Mouse (Mus musculus) CH12.LX (cell line): ENCODE measurements around the gene Adamtsl1. TPM values are rescaled to one million over a fixed set of nuclear protein-coding genes. Genes with fewer than 3 reads are reported as not detected.

Source experiments
- DNase-seq: peaks from one replicate; pipeline ENCODE4 v3.0.0-alpha.2; 2013; ENCODE audit errors: extremely low read depth
- H3K27ac ChIP-seq: 2 replicates; pipeline ENCODE4 v1.5.1; 2012; ENCODE audit warnings: low read depth, mild to moderate bottlenecking, control low read depth, moderate library complexity; ENCODE audit not compliant: insufficient read depth
- H3K27me3 ChIP-seq: replicated peaks from 2 replicates; pipeline ENCODE3; 2012; ENCODE audit warnings: inconsistent platforms
- H3K36me3 ChIP-seq, 2 experiments: replicated peaks in 1 of 2; 2 replicates each; pipeline versions ENCODE3 to v1.6.1; 2012; ENCODE audit warnings: inconsistent platforms in 1 of 2, low read length in 1 of 2, mild to moderate bottlenecking in 1 of 2, mixed read lengths in 1 of 2, moderate library complexity in 1 of 2; ENCODE audit not compliant: control insufficient read depth in 1 of 2, insufficient read depth in 1 of 2
- H3K4me1 ChIP-seq, 2 experiments: 2 replicates each; pipeline ENCODE4 v1.6.1; 2012; ENCODE audit warnings: inconsistent platforms in 1 of 2, moderate library complexity in 1 of 2; ENCODE audit not compliant: insufficient read depth in 2 of 2, control insufficient read depth in 1 of 2
- H3K4me2 ChIP-seq: 2 replicates; pipeline ENCODE4 v1.6.1; 2012; ENCODE audit warnings: low read depth, mild to moderate bottlenecking, control low read depth; ENCODE audit not compliant: poor library complexity, insufficient read depth, severe bottlenecking
- H3K4me3 ChIP-seq, 3 experiments: fragments of 150-350 bp in 1 of 3; sonication (generic) in 1 of 3; replicated peaks in 1 of 3; 2 replicates each; pipeline versions ENCODE3 to v1.5.1; 2011 to 2012; ENCODE audit warnings: low read depth in 2 of 3, low read length in 2 of 3, mild to moderate bottlenecking in 2 of 3, moderate library complexity in 2 of 3, control low read depth in 1 of 3, improper control_type of control experiment in 1 of 3, inconsistent platforms in 1 of 3, mixed read lengths in 1 of 3; ENCODE audit not compliant: poor library complexity in 1 of 3
- H3K79me2 ChIP-seq: replicated peaks from 2 replicates; pipeline ENCODE4 v1.6.1; 2012; ENCODE audit warnings: mild to moderate bottlenecking, moderate library complexity; ENCODE audit not compliant: control insufficient read depth, poor library complexity, insufficient read depth, severe bottlenecking; ENCODE audit errors: extremely low read depth
- H3K9ac ChIP-seq: 2 replicates; pipeline ENCODE4 v1.6.1; 2012; ENCODE audit warnings: low read depth, mild to moderate bottlenecking, control low read depth, moderate library complexity; ENCODE audit not compliant: insufficient read depth
- H3K9me3 ChIP-seq: replicated peaks from 2 replicates; pipeline ENCODE3; 2012; ENCODE audit warnings: low read length, inconsistent platforms, mixed read lengths
- CHD1 ChIP-seq: IDR thresholded peaks from 2 replicates; pipeline ENCODE4 v1.6.1; 2012; ENCODE audit warnings: low read depth, low read length, improper control_type of control experiment, inconsistent platforms
- CTCF ChIP-seq, 2 experiments: IDR thresholded peaks in 1 of 2; conservative IDR thresholded peaks in 1 of 2; 2 replicates each; pipeline ENCODE4 v1.5.1; 2011 to 2012; ENCODE audit warnings: low read depth in 2 of 2, low read length in 2 of 2, improper control_type of control experiment in 1 of 2, inconsistent platforms in 1 of 2, mild to moderate bottlenecking in 1 of 2, moderate library complexity in 1 of 2
- ELF1 ChIP-seq: IDR thresholded peaks from 2 replicates; pipeline ENCODE4 v1.6.1; 2014; ENCODE audit warnings: low read depth, mild to moderate bottlenecking, inconsistent platforms, low read length, improper control_type of control experiment
- ETS1 ChIP-seq: conservative IDR thresholded peaks from 2 replicates; pipeline ENCODE4 v1.6.1; 2012; ENCODE audit warnings: low read depth, mild to moderate bottlenecking, inconsistent platforms, low read length, improper control_type of control experiment, moderate library complexity
- HCFC1 ChIP-seq: IDR thresholded peaks from 2 replicates; pipeline ENCODE4 v1.6.1; 2012; ENCODE audit warnings: low read depth, mild to moderate bottlenecking, inconsistent platforms, low read length, improper control_type of control experiment
- JUN ChIP-seq: IDR thresholded peaks from 2 replicates; pipeline ENCODE4 v1.6.1; 2011; ENCODE audit warnings: low read depth, mild to moderate bottlenecking, low read length, improper control_type of control experiment, moderate library complexity; ENCODE audit not compliant: insufficient read depth
- KAT2A ChIP-seq: IDR thresholded peaks from 2 replicates; pipeline ENCODE4 v1.6.1; 2012; ENCODE audit warnings: low read length, improper control_type of control experiment, inconsistent platforms; ENCODE audit not compliant: insufficient replicate concordance
- MAFK ChIP-seq: IDR thresholded peaks from 2 replicates; pipeline ENCODE4 v1.6.1; 2011; ENCODE audit warnings: low read length, improper control_type of control experiment; ENCODE audit not compliant: insufficient replicate concordance
- MAZ ChIP-seq: IDR thresholded peaks from 2 replicates; pipeline ENCODE4 v1.6.1; 2012; ENCODE audit warnings: low read depth, mild to moderate bottlenecking, inconsistent platforms, low read length, improper control_type of control experiment, moderate library complexity
- MEF2A ChIP-seq: IDR thresholded peaks from 2 replicates; pipeline ENCODE4 v1.6.1; 2014; ENCODE audit warnings: low read depth, mild to moderate bottlenecking, inconsistent platforms, low read length, improper control_type of control experiment, borderline replicate concordance
- NELFE ChIP-seq: IDR thresholded peaks from 2 replicates; pipeline ENCODE4 v1.6.1; 2011; ENCODE audit warnings: low read depth, low read length, improper control_type of control experiment
- POLR2A ChIP-seq: IDR thresholded peaks from 2 replicates; pipeline ENCODE4 v1.6.1; 2011; ENCODE audit warnings: low read depth, mild to moderate bottlenecking, improper control_type of control experiment, low read length
- RCOR1 ChIP-seq: conservative IDR thresholded peaks from 2 replicates; pipeline ENCODE4 v1.6.1; 2012; ENCODE audit warnings: low read depth, mild to moderate bottlenecking, inconsistent platforms, low read length, improper control_type of control experiment
- SMC3 ChIP-seq: IDR thresholded peaks from 2 replicates; pipeline ENCODE4 v1.6.1; 2011; ENCODE audit warnings: low read depth, low read length, improper control_type of control experiment
- UBTF ChIP-seq: IDR thresholded peaks from 2 replicates; pipeline ENCODE4 v1.6.1; 2012; ENCODE audit warnings: low read depth, mild to moderate bottlenecking, inconsistent platforms, low read length, improper control_type of control experiment, moderate library complexity
- USF2 ChIP-seq: conservative IDR thresholded peaks from 2 replicates; pipeline ENCODE4 v1.6.1; 2011; ENCODE audit warnings: low read depth, low read length, improper control_type of control experiment
- ZMIZ1 ChIP-seq: IDR thresholded peaks from 2 replicates; pipeline ENCODE4 v1.6.1; 2012; ENCODE audit warnings: low read depth, mild to moderate bottlenecking, inconsistent platforms, low read length, improper control_type of control experiment
- dilution Hi-C: fragments of 300-500 bp; cut with MboI; formaldehyde crosslinking; loops from 2 replicates; pipeline ENCODE4 v1.14.3; 2020; ENCODE audit warnings: low sequenced_read_pairs; ENCODE audit not compliant: extremely low pct_unique_long_range_greater_than_20kb, extremely low pct_ligation_motif_present
- in situ Hi-C: fragments of 300-500 bp; cut with MboI; formaldehyde crosslinking; loops from 3 replicates; pipeline ENCODE4 v1.14.3; 2019; ENCODE audit warnings: low sequenced_read_pairs, low pct_ligation_motif_present, low pct_unique_long_range_greater_than_20kb, mixed read lengths
- polyA plus RNA-seq: library from polyadenylated mRNA; unstranded; fragments of >175 nt; gene quantifications from 2 replicates; pipeline ENCODE4 v1.2.1, GENCODE M21; 2012; ENCODE audit warnings: low read depth; ENCODE audit not compliant: insufficient read length
- total RNA-seq, 2 experiments: library from RNA; depleted of rRNA; stranded (reverse); fragments of 300-350 nt in 1 of 2; fragments of >200 nt in 1 of 2; gene quantifications; 2 replicates each; pipeline ENCODE4 v1.2.3; 2012 to 2014

The Adamtsl1 gene
- total and polyA plus RNA-seq, 3 experiments, result not detected

DNA sequence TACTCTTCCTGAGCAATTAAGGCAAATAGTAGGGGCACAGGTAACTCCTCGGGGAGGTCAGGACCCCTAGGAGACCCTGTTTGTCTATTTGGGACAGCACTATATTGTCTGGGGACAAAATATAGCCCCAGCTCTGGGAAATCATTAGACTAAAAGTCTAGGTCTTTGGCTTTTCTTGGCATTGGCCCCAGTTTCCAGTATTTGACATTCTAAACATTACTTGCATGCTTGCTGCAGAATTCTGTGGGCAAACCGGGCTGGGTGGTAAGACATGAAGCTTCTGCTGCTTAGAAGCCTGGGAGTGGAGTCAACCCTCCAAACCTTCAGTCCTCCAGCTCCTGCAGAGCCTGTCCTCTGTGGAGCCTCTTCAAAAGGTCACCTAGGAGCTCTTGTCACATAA is 869.2 kb downstream of the Adamtsl1 start:
- Histone ChIP-seq H3K27me3 (no peaks in the 10 kb centered on the region), H3K4me3 (no peak overlapping the region)
- dilution Hi-C loops, result no loop called here
- in situ Hi-C loops, result no loop called here
- no peak for TF ChIP-seq USF2
- TF ChIP-seq CTCF (conservative IDR thresholded peaks at IDR 0.05 in 1 of 2, IDR thresholded peaks at IDR 0.05 in 1 of 2; ENCODE audit: low read depth in 2 of 2, low read length in 2 of 2), result no peak
- no peak for TF ChIP-seq ETS1
- no peak for TF ChIP-seq ZMIZ1
- TF ChIP-seq CHD1, result no peak
- TF ChIP-seq, all 38 proteins: peak for 0
- Histone ChIP-seq H3K9me3 (no peaks in the 10 kb centered on the region), H3K9ac (no peak overlapping the region), H3K4me2 (no peak overlapping the region), H3K79me2 (no peaks in the 10 kb centered on the region), H3K4me1 (no peaks in the 10 kb centered on the region), H3K27ac (no peak overlapping the region), H3K36me3 (no peaks in the 10 kb centered on the region)
- DNase-seq, result no peak

DNA sequence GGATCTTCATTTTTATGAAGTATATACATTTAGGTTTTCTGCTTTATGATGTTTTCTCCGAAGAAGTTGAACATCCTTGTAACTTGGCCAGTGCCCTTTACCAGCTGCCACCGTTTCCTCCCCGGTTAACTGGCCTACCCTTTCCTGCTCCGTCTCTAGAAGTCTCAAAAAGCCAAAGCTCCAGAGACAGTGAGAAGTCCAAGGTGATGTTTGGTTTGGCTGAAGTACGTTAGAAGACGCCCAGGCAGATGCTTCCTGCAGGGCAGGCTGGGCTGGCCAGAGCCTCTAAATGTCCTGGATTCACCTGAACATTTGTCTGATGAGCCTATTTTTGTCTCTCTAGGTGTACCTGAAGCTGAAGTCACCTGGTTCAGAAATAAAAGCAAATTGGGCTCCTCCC is 871.1 kb downstream of the Adamtsl1 start:
- dilution Hi-C loops, result no loop called here
- Histone ChIP-seq H3K79me2 (no peaks in the 10 kb centered on the region), H3K27me3 (no peaks in the 10 kb centered on the region), H3K9me3 (no peaks in the 10 kb centered on the region), H3K27ac (no peak overlapping the region), H3K4me1 (no peaks in the 10 kb centered on the region), H3K9ac (no peak overlapping the region), H3K4me2 (no peak overlapping the region)
- DNase-seq, result no peak
- in situ Hi-C loops, result no loop called here
- TF ChIP-seq UBTF, result no peak
- TF ChIP-seq NELFE, result no peak
- TF ChIP-seq RCOR1, result no peak
- TF ChIP-seq USF2, result no peak
- TF ChIP-seq KAT2A, result no peak
- no peak for TF ChIP-seq MAZ
- TF ChIP-seq MAFK, result no peak
- no peak for TF ChIP-seq JUN
- no peak for TF ChIP-seq POLR2A
- TF ChIP-seq MEF2A, result no peak
- TF ChIP-seq SMC3, result no peak
- no peak for TF ChIP-seq ZMIZ1
- TF ChIP-seq HCFC1, result no peak
- no peak for TF ChIP-seq ELF1
- TF ChIP-seq CHD1, result no peak
- TF ChIP-seq, all 38 proteins: peak for 0
- H3K36me3 ChIP-seq, result no peaks in the 10 kb centered on the region
- no peak overlapping the region for H3K4me3 ChIP-seq
